Mouse (Mus musculus): Measurements from ENCODE around the gene Vmn1r202.
"Not testable (repeated sequence)": the region's sequence is repeated elsewhere in the genome, so short reads cannot be mapped to it uniquely, and the experiment has no call there.

The Vmn1r202 gene

GRCm38 (mm10) chr13:22505281-22505680 lies at the start of gene Vmn1r202:
Gene Vmn1r202, minus strand, starts transcription at chr13:22505381.
- DNase-seq (ENCODE audit: inconsistent ontology term) = no peak

DNA sequence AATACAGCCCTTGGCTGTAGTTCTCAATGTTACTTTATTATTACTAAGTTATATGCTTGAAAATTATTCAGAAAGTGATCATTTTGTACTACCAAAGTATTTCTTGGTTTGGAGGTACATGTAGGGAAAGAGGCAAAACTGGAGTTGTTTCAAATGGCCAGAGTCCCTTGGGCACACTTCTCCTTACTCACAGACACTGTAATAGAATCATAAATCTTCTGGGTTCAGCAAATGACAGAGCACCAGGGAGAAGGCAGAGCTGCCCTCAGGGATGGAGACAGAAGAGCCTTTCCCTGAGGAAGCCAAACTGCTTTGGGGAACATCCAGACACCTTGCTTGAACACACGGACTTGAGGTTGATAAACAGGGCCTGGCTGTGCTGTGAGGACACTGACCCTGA lies 47.7 kb upstream of the Vmn1r202 start, which contains the start of gene Vmn1r204:
TSS of gene Vmn1r204 (plus strand) at position 301 of the 400 bp plus-strand sequence.
- DNase-seq (ENCODE audit: inconsistent ontology term) = not testable (repeated sequence)

DNA sequence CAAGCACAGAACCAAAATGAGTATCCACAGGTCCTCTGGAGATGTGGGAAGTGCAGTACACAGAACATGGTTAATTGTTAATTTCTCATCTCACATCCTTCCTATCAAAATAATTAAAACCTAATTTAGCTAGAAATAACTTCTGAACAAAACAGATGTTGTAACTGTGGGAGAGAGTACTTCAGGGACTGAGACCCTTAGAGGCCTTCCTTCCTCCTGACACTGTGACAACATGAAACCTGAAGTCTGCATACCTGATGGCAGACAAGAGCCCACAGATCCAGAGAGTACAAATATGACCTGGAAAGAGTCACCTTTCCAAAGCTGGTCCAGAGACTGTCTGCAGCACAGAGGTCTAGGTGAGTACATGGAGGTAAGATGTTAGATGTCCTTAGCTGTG lies 12.6 kb upstream of the Vmn1r202 start, which contains the start of gene Vmn1r203:
TSS of gene Vmn1r203 (plus strand) at position 301 of the 400 bp plus-strand sequence.
- no peak for DNase-seq (ENCODE audit: inconsistent ontology term)

GRCm38 (mm10) chr13:22502431-22502830 lies 2.8 kb downstream of the Vmn1r202 start:
- no peak for DNase-seq (ENCODE audit: inconsistent ontology term)

GRCm38 (mm10) chr13:22471623-22472022 lies 33.6 kb downstream of the Vmn1r202 start, which contains the start of gene Vmn1r201:
Gene Vmn1r201, plus strand, starts transcription at chr13:22471923.
- DNase-seq (ENCODE audit: inconsistent ontology term) = no peak

GRCm38 (mm10) chr13:22455145-22455544 lies 50.0 kb downstream of the Vmn1r202 start:
- DNase-seq (ENCODE audit: inconsistent ontology term) = no peak
